In genomic region chr15:28024965-28025338, GRCm38 (mm10) we compare ENCODE assay signal across 9 mouse cellular contexts. TPM values are rescaled to one million over a fixed set of nuclear protein-coding genes. Genes with fewer than 3 reads are reported as not detected.
DNase-seq lines count a peak whose midpoint lies in the region; ATAC-seq and TF ChIP-seq lines count a peak whose summit lies in the region.
"Had no signal": no experiment of that assay in that cellular context is flagged by ENCODE, and none has a peak within 500 bp of the region (broad histone marks: within the 10 kb centered on the region; RNA-seq: fewer than 3 reads in every experiment).

No protein-coding gene starts in this region.

- peak; percentile 17 for ATAC-seq in embryonic facial prominence, embryonic 11.5 days (replicated peaks; ENCODE audit: insufficient number of reproducible peaks, low FRiP score, low TSS enrichment, low read depth)
- ATAC-seq in kidney, embryonic 15.5 days (replicated peaks; ENCODE audit: low FRiP score), result peak; percentile 27

- peak overlapping the region; percentile 97 for H3K4me2 ChIP-seq in embryonic facial prominence, embryonic 11.5 days (ENCODE audit: low read depth, low read length)
- H3K4me2 ChIP-seq in kidney, embryonic 15.5 days, result peak overlapping the region; percentile 89

- peak; percentile 38 to 41 for DNase-seq in lung, adult 18-20 months
- DNase-seq in lung, postnatal 25 days (ENCODE audit: low spot score), result no peak
- peak; percentile 60 for DNase-seq in embryonic facial prominence, embryonic 11.5 days (ENCODE audit: low spot score)
- DNase-seq in heart, adult 2 months, result peak; percentile 69 to 77
- peak; percentile 70 for DNase-seq in lung, adult 2 months
- peak; percentile 10 for DNase-seq in ovary, adult 18-20 months (ENCODE audit: low spot score)
- DNase-seq in thymus, postnatal 14 days, result peak; percentile 46

- no peak for TF ChIP-seq CTCF in heart, adult 2 months (IDR thresholded peaks at IDR 0.05)
- TF ChIP-seq CTCF in lung, adult 2 months (IDR thresholded peaks at IDR 0.05; ENCODE audit: insufficient read depth, low read length), result no peak

- TF ChIP-seq POLR2A in heart, adult 2 months (IDR thresholded peaks at IDR 0.05; ENCODE audit: insufficient read depth, low read depth, low read length), result no peak
- no peak for TF ChIP-seq POLR2A in lung, adult 2 months (IDR thresholded peaks at IDR 0.05; ENCODE audit: borderline replicate concordance, extremely low read depth, low read depth, low read length)

- peaks cover 2% of the 10 kb centered on the region for H3K79me2 ChIP-seq in heart, adult 2 months (replicated peaks; ENCODE audit: control insufficient read depth, insufficient read depth, low read length)

- H3K27me3 ChIP-seq in embryonic facial prominence, embryonic 11.5 days (ENCODE audit: control insufficient read depth, insufficient read depth, low read length), result no peaks in the 10 kb centered on the region
- no peaks in the 10 kb centered on the region for H3K27me3 ChIP-seq in heart, adult 2 months (ENCODE audit: control insufficient read depth, insufficient read depth, low read length)
- H3K27me3 ChIP-seq in kidney, embryonic 15.5 days, result no peaks in the 10 kb centered on the region

- H3K36me3 ChIP-seq in embryonic facial prominence, embryonic 11.5 days (replicated peaks; ENCODE audit: control insufficient read depth, insufficient read depth, low read depth, low read length), result no peaks in the 10 kb centered on the region
- H3K36me3 ChIP-seq in heart, adult 2 months (ENCODE audit: control insufficient read depth, insufficient read depth, low read length), result peaks cover 6% of the 10 kb centered on the region; the same call in 1 of the 2 replicates
- no peaks in the 10 kb centered on the region for H3K36me3 ChIP-seq in kidney, embryonic 15.5 days
- H3K36me3 ChIP-seq: G1E had no signal

- H3K4me3 ChIP-seq in embryonic facial prominence, embryonic 11.5 days (ENCODE audit: low read depth, low read length), result peak overlapping the region; percentile 95
- peak overlapping the region; percentile 91 for H3K4me3 ChIP-seq in heart, adult 2 months
- H3K4me3 ChIP-seq in kidney, embryonic 15.5 days (replicated peaks), result peak overlapping the region; percentile 95
- peak overlapping the region; percentile 88 for H3K4me3 ChIP-seq in lung, adult 2 months (replicated peaks; ENCODE audit: extremely low read depth, low read depth, low read length)

- no peaks in the 10 kb centered on the region; the same call in 1 of the 2 replicates for H3K4me1 ChIP-seq in embryonic facial prominence, embryonic 11.5 days (ENCODE audit: control insufficient read depth, insufficient read depth, low read length)
- peaks cover 19% of the 10 kb centered on the region for H3K4me1 ChIP-seq in heart, adult 2 months (ENCODE audit: control insufficient read depth, insufficient read depth, low read length)
- H3K4me1 ChIP-seq in kidney, embryonic 15.5 days, result peaks cover 43% of the 10 kb centered on the region
- H3K4me1 ChIP-seq in lung, adult 2 months (ENCODE audit: control insufficient read depth, insufficient read depth, low read length), result peaks cover 6% of the 10 kb centered on the region; the same call in 1 of the 2 replicates

- under 1% methylated on average over 46 of the region's 54 CpGs for WGBS in embryonic facial prominence, embryonic 11.5 days
- WGBS in heart, adult 2 months, result under 1% methylated on average over 53 of the region's 54 CpGs
- under 1% methylated on average over 54 of the region's 54 CpGs for WGBS in kidney, embryonic 15.5 days
- under 1% methylated on average over 53 of the region's 54 CpGs for WGBS in lung, adult 2 months

- intact Hi-C loops in heart, adult 2 months (cut with DNase I), result loop anchor here (2.0 to 5.0 kb wide), 4 partner anchors 24 to 132 kb away; no protein-coding TSS in a partner anchor

- peak overlapping the region; percentile 96 for H3K9ac ChIP-seq in embryonic facial prominence, embryonic 11.5 days (replicated peaks; ENCODE audit: low read length)
- H3K9ac ChIP-seq in heart, adult 2 months (ENCODE audit: low read depth, low read length), result peak overlapping the region; percentile 94
- H3K9ac ChIP-seq in kidney, embryonic 15.5 days, result peak overlapping the region; percentile 95

- no peak for TF ChIP-seq EP300 in heart, adult 2 months (IDR thresholded peaks at IDR 0.05; ENCODE audit: insufficient read depth, low read depth, low read length)

- no peaks in the 10 kb centered on the region for H3K9me3 ChIP-seq in embryonic facial prominence, embryonic 11.5 days (replicated peaks; ENCODE audit: control insufficient read depth, low read length)
- no peaks in the 10 kb centered on the region for H3K9me3 ChIP-seq in kidney, embryonic 15.5 days (replicated peaks)

- H3K27ac ChIP-seq in embryonic facial prominence, embryonic 11.5 days (replicated peaks; ENCODE audit: low read depth, low read length), result peak overlapping the region; percentile 95
- H3K27ac ChIP-seq in heart, adult 2 months, result peak overlapping the region; percentile 87
- H3K27ac ChIP-seq in kidney, embryonic 15.5 days, result peak overlapping the region; percentile 98

RNA-seq across cellular contexts. Expression of gene Trio, which starts 0.7 kb away (rescaled TPM):
- 45.4 and 47.7 TPM in 2 replicates for polyA plus RNA-seq in embryonic facial prominence, embryonic 11.5 days (2014; fragmentation: Nextera tagmentation; extraction: Ambion mirVana)
- total RNA-seq in heart, adult 2 months (2021), result 10 to 100 TPM; 33.8 to 44.2 TPM
- polyA plus RNA-seq in heart, adult 2 months (2012; rRNA removed), result 28.0 and 41.3 TPM in 2 replicates
- polyA plus RNA-seq in kidney, embryonic 15.5 days (2015; fragmentation: Nextera tagmentation; extraction: Ambion mirVana), result 27.3 and 28.8 TPM in 2 replicates
- 39.8 and 47.5 TPM in 2 replicates for polyA plus RNA-seq in lung, adult 2 months (2012; rRNA removed)
- polyA plus RNA-seq: G1E had no signal
